8 mouse cellular contexts compared by ENCODE assay signal in the genomic region with DNA sequence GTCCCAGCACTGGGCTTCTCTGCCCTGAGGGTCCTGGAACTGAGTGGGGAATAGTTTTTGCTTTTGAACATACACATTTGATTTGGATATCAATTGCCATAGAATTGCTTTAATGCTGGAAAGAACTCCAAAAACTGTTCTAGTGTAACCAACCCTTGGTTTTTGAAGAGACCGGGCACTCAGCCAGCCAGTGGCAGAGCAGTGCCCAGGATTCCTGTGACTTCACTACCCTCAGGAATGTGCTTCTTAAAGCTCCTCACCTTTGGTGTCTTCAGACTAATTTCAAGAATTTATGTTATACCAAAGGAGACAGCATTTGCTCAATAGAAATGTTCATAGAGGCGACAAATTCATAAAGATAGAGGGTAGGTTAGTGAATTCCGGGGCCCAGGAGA. TPM values are rescaled to one million over a fixed set of nuclear protein-coding genes. Genes with fewer than 3 reads are reported as not detected.
DNase-seq lines count a peak whose midpoint lies in the region; ATAC-seq lines count a peak whose summit lies in the region.

No protein-coding gene starts in this region.

- H3K4me2 ChIP-seq in forebrain, embryonic 11.5 days (ENCODE audit: low read depth, low read length, severe bottlenecking) = no peak overlapping the region
- H3K4me2 ChIP-seq in hindbrain, embryonic 14.5 days (replicated peaks) = no peak overlapping the region

- peaks cover 60% of the 10 kb centered on the region for H3K4me1 ChIP-seq in forebrain, embryonic 10.5 days
- peaks cover 5% of the 10 kb centered on the region for H3K4me1 ChIP-seq in forebrain, embryonic 11.5 days (replicated peaks; ENCODE audit: control insufficient read depth, insufficient read depth, low read length)
- peaks cover 7% of the 10 kb centered on the region; the same call in 1 of the 2 replicates for H3K4me1 ChIP-seq in hindbrain, embryonic 14.5 days (replicated peaks; ENCODE audit: control insufficient read depth, insufficient read depth, low read length)

- no peak overlapping the region for H3K9ac ChIP-seq in forebrain, embryonic 11.5 days (ENCODE audit: low read length)
- no peak overlapping the region for H3K9ac ChIP-seq in hindbrain, embryonic 14.5 days

- no peak for DNase-seq in forebrain, embryonic 10.5 days (ENCODE audit: extremely low spot score, low spot score)
- DNase-seq in forebrain, embryonic 11.5 days (ENCODE audit: low spot score) = no peak
- peak; percentile 56 for DNase-seq in NIH3T3 (ENCODE audit: low read depth)
- no peak for DNase-seq in hindbrain, embryonic 14.5 days (ENCODE audit: low spot score)
- peak; percentile 70 to 79 for DNase-seq in lung, adult 18-20 months
- no peak for DNase-seq in embryo, embryonic 10 days (ENCODE audit: low spot score)
- no peak for DNase-seq in cerebellum, adult 11 months

- peak overlapping the region; percentile 88 for H3K27ac ChIP-seq in forebrain, embryonic 10.5 days
- H3K27ac ChIP-seq in forebrain, embryonic 11.5 days (ENCODE audit: low read depth, low read length) = no peak overlapping the region
- peak overlapping the region; percentile 80 for H3K27ac ChIP-seq in hindbrain, embryonic 14.5 days

- ATAC-seq in forebrain, embryonic 11.5 days (replicated peaks; ENCODE audit: low FRiP score) = no peak
- ATAC-seq in hindbrain, embryonic 14.5 days (ENCODE audit: low FRiP score) = no peak
- no peak for ATAC-seq in megakaryocyte progenitor cell, adult 5-6 weeks (replicated peaks; ENCODE audit: poor library complexity)

- WGBS in forebrain, embryonic 10.5 days = 74% methylated on average over 3 of the region's 3 CpGs
- 74% methylated on average over 3 of the region's 3 CpGs for WGBS in forebrain, embryonic 11.5 days
- WGBS in hindbrain, embryonic 14.5 days = 66% methylated on average over 3 of the region's 3 CpGs

- H3K9me3 ChIP-seq in forebrain, embryonic 10.5 days = no peaks in the 10 kb centered on the region
- H3K9me3 ChIP-seq in forebrain, embryonic 11.5 days (ENCODE audit: control insufficient read depth, low read length) = no peaks in the 10 kb centered on the region
- no peaks in the 10 kb centered on the region for H3K9me3 ChIP-seq in hindbrain, embryonic 14.5 days (ENCODE audit: control insufficient read depth, low read length)

- H3K4me3 ChIP-seq in forebrain, embryonic 10.5 days = 0 out of 2 replicates have a peak overlapping the region, but pooled peaks have one; percentile 16
- no peak overlapping the region for H3K4me3 ChIP-seq in forebrain, embryonic 11.5 days (ENCODE audit: low read depth, low read length)
- no peak overlapping the region for H3K4me3 ChIP-seq in hindbrain, embryonic 14.5 days (replicated peaks; ENCODE audit: low read length)

- H3K36me3 ChIP-seq in forebrain, embryonic 10.5 days (replicated peaks) = peaks cover 4% of the 10 kb centered on the region
- H3K36me3 ChIP-seq in forebrain, embryonic 11.5 days (ENCODE audit: control insufficient read depth, insufficient read depth, low read length) = no peaks in the 10 kb centered on the region
- H3K36me3 ChIP-seq in hindbrain, embryonic 14.5 days (replicated peaks; ENCODE audit: control insufficient read depth, insufficient read depth) = no peaks in the 10 kb centered on the region

- H3K27me3 ChIP-seq in forebrain, embryonic 10.5 days (ENCODE audit: poor library complexity, severe bottlenecking) = no peaks in the 10 kb centered on the region
- no peaks in the 10 kb centered on the region for H3K27me3 ChIP-seq in forebrain, embryonic 11.5 days (ENCODE audit: control insufficient read depth, insufficient read depth, low read length)
- no peaks in the 10 kb centered on the region for H3K27me3 ChIP-seq in hindbrain, embryonic 14.5 days (ENCODE audit: control insufficient read depth, insufficient read depth, low read length)

RNA-seq across cellular contexts. Expression of gene Ston1, which starts 33.1 kb away (rescaled TPM):
- polyA plus RNA-seq in forebrain, embryonic 10.5 days (2016; fragmentation: Nextera tagmentation; extraction: Ambion mirVana) = 1.2 and 1.4 TPM in 2 replicates
- polyA plus RNA-seq in forebrain, embryonic 11.5 days (2014; fragmentation: Nextera tagmentation; extraction: Ambion mirVana) = 3.4 and 4.9 TPM in 2 replicates
- 2.3 and 3.4 TPM in 2 replicates for polyA plus RNA-seq in hindbrain, embryonic 14.5 days (2014; fragmentation: Nextera tagmentation; extraction: Ambion mirVana)
- not detected in 2 replicates for total RNA-seq in megakaryocyte progenitor cell, adult 5-6 weeks (2015)
- not detected in 2 replicates for total RNA-seq in megakaryocyte progenitor cell, adult 5-6 weeks (2017)

RNA-seq across cellular contexts. Expression of gene Gtf2a1l, which starts 37.9 kb away (rescaled TPM):
- not detected in 2 replicates for polyA plus RNA-seq in forebrain, embryonic 10.5 days (2016; fragmentation: Nextera tagmentation; extraction: Ambion mirVana)
- polyA plus RNA-seq in forebrain, embryonic 11.5 days (2014; fragmentation: Nextera tagmentation; extraction: Ambion mirVana) = 0.36 TPM in 1 of 2 replicates, not detected in the other
- 0.27 and 0.30 TPM in 2 replicates for polyA plus RNA-seq in hindbrain, embryonic 14.5 days (2014; fragmentation: Nextera tagmentation; extraction: Ambion mirVana)
- not detected in 2 replicates for total RNA-seq in megakaryocyte progenitor cell, adult 5-6 weeks (2015)
- not detected in 2 replicates for total RNA-seq in megakaryocyte progenitor cell, adult 5-6 weeks (2017)

Comparison
In these comparisons a context has a peak if more than half of its experiments do, and no peak if none do; other contexts are left out.
1. DNase-seq: peak in NIH3T3 (single experiment) and lung, adult 18-20 months (2 of 2); none in forebrain, embryonic 10.5 days (single experiment), forebrain, embryonic 11.5 days (single experiment), hindbrain, embryonic 14.5 days (single experiment), embryo, embryonic 10 days (single experiment) and cerebellum, adult 11 months (single experiment).